Mouse (Mus musculus) embryonic fibroblast, embryonic 13.5 days (primary cell): ENCODE results near the gene Gapdhs. TPM values are rescaled to one million over a fixed set of nuclear protein-coding genes. Genes with fewer than 3 reads are reported as not detected.

Experiments
- H3K27ac ChIP-seq: 2 replicates; pipeline ENCODE4 v1.5.1; 2012; ENCODE audit warnings: low read length, control low read depth, inconsistent platforms; ENCODE audit not compliant: insufficient read depth
- H3K4me1 ChIP-seq: 2 replicates; pipeline ENCODE4 v1.6.1; 2011; ENCODE audit warnings: low read length; ENCODE audit not compliant: control insufficient read depth, insufficient read depth
- H3K4me3 ChIP-seq: 2 replicates; pipeline ENCODE4 v1.5.1; 2011; ENCODE audit warnings: mild to moderate bottlenecking, control low read depth, low read length; ENCODE audit not compliant: insufficient read depth
- CTCF ChIP-seq: IDR thresholded peaks from 2 replicates; pipeline ENCODE4 v1.5.1; 2011; ENCODE audit warnings: mild to moderate bottlenecking, control low read depth, low read length, moderate library complexity, borderline replicate concordance; ENCODE audit not compliant: insufficient read depth
- POLR2A ChIP-seq: IDR thresholded peaks from 2 replicates; pipeline ENCODE4 v1.6.1; 2011; ENCODE audit warnings: low read depth, mild to moderate bottlenecking, control low read depth, low read length, moderate library complexity
- polyA plus RNA-seq: library from polyadenylated mRNA; stranded (reverse); fragments of >200 nt; gene quantifications from 2 replicates; pipeline ENCODE4 v1.2.4, GENCODE M21; 2011; ENCODE audit warnings: low read depth; ENCODE audit not compliant: missing spikeins, insufficient read length

Gapdhs gene
- polyA plus RNA-seq, 1 experiment = not detected

GRCm38 (mm10) chr7:30723274-30723953 lies 20.1 kb downstream of the Gapdhs start:
- no peaks in the 10 kb centered on the region for H3K4me1 ChIP-seq
- TF ChIP-seq CTCF (no peak), POLR2A (no peak)
- H3K4me3 ChIP-seq = no peak overlapping the region
- H3K27ac ChIP-seq = no peak overlapping the region

GRCm38 (mm10) chr7:30721286-30721685 lies 22.2 kb downstream of the Gapdhs start:
- no peaks in the 10 kb centered on the region for H3K4me1 ChIP-seq
- TF ChIP-seq POLR2A (no peak), CTCF (no peak)
- no peak overlapping the region for H3K27ac ChIP-seq
- H3K4me3 ChIP-seq = no peak overlapping the region

DNA sequence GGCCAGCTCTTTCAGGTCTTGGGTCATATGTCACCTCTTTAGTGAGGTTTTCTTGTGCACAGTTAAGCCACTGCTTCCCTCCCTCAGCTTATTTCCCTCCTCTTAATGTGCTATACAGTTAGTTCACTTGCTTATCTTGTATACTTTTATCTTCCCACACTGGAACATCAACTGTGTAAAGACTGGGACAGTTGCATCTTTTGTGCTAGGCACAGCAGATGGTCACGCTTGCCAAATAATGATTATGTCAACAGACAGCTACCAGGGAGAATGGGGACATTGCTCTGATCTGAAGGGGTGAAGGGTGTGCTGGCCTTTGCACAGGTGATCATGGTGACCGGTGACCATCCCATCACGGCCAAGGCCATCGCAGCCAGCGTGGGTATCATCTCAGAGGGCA lies 23.8 kb downstream of the Gapdhs start:
- TF ChIP-seq POLR2A = no peak
- no peak for TF ChIP-seq CTCF
- Histone ChIP-seq H3K4me3 (no peak overlapping the region), H3K27ac (no peak overlapping the region), H3K4me1 (no peaks in the 10 kb centered on the region)

GRCm38 (mm10) chr7:30717716-30718046 lies 25.8 kb downstream of the Gapdhs start:
- TF ChIP-seq POLR2A = no peak
- TF ChIP-seq CTCF = no peak
- Histone ChIP-seq H3K27ac (no peak overlapping the region), H3K4me1 (no peaks in the 10 kb centered on the region), H3K4me3 (no peak overlapping the region; the same call in 1 of the 2 replicates)

DNA sequence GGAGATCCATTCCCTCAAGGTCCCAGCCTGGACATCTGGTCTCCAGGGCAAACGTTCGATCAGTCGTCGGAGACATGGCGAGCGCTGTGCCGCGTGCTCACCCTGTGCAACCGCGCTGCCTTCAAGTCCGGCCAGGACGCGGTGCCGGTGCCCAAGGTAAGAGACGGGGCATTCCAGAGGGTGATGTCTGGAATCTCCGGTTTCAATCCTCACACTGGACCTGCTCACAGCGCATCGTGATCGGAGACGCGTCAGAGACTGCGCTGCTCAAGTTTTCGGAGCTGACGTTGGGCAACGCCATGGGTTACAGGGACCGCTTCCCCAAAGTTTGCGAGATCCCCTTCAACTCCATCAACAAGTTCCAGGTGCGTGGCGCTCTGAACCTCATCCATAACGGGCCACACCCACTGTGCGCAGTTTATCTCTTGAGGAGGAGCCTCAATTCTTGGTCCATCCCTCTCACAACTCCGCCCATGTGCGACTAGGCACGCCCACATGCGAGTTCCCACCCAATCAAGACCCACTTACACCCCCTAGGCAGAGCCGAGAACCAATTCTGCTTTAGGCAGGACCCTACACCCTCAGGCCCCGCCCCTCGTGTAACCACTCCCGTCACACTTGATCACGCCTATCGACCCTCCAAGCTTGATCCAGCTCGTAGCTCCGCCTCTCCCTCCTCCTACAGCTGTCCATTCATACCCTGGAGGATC lies 26.3 kb downstream of the Gapdhs start:
- no peak for TF ChIP-seq CTCF
- no peak for TF ChIP-seq POLR2A
- Histone ChIP-seq H3K27ac (no peak overlapping the region), H3K4me1 (no peaks in the 10 kb centered on the region), H3K4me3 (peak overlapping the region; percentile 25)

DNA sequence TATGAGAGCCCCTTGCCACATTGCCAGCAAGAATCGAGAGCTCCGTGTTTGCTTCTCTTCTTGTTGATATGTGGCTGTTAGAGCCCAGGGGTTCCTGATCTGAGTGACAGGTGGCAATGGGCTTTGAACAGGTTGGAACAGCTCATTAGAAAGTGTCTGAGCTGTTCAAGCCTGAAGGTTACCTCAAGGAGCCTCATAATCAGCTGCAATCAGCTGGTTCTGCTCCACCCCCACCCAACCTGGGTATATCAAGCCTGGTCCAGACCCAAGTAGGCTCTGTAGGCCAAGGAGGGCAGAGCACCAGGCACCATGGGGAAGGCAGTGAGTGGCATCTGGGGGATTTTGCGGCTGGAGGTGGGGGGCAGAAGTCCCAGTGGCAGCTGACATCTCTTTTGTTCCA lies 31.5 kb downstream of the Gapdhs start, which contains the start of gene Atp4a:
Gene Atp4a, plus strand, starts transcription at position 268 of the 400 bp plus-strand sequence.
- TF ChIP-seq CTCF (no peak), POLR2A (no peak)
- Histone ChIP-seq H3K27ac (no peak within 1 kb of the TSS), H3K4me3 (no peak within 1 kb of the TSS), H3K4me1 (no peaks in the 10 kb centered on the region)

DNA sequence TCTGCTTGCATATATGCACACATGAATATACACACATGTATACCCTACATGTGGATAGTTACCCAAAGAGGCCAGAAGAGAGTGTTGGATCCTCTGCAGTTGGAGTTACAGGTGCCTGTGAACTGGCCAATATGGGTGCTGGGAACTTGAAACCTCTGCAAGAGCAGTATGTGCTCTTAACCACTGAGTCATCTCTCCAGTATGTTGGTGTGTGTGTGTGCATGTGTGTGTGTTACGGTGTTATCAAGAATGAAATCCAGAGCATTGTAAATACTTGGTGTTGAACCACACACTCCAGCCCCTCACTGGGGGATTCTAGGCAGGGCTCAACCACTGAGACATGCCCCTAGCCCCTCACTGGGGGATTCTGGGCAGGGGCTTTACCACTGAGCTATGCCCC lies 36.0 kb downstream of the Gapdhs start:
- Histone ChIP-seq H3K4me1 (no peaks in the 10 kb centered on the region), H3K27ac (no peak overlapping the region), H3K4me3 (no peak overlapping the region)
- TF ChIP-seq POLR2A (no peak), CTCF (no peak)

DNA sequence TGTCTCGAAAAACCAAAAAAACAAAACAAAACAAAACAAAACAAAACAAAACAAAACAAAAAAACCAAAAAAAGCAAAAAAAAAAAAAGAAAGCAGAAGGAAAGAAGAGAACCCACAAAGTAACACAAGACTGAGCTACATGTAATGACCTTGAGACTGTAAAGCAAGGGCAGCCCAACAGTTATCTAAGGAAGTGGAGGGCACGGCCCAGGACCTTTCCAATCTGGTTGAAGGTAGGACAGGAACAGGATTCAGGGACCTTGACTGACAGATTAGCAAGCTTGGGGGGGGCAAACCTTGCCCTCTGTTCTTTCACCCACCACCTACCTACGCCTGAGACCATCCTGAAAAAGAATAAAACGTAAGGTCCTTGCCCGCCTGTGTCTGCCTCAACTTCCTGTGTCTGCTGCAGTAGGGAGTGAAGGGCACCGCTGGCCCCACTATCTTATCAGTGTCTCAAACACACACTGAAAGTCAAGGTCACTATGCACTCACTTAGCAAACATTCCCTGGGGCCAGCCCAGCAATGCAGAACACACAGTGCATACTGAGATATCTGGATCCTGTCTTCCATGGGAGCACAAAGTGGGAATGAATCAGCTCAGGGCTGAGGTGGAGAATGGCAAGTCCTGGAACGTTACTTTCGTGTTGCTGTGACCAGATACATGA lies 37.1 kb downstream of the Gapdhs start:
- no peak for TF ChIP-seq CTCF
- TF ChIP-seq POLR2A = no peak
- Histone ChIP-seq H3K27ac (no peak overlapping the region), H3K4me3 (no peak overlapping the region), H3K4me1 (no peaks in the 10 kb centered on the region)

- H3K4me3 ChIP-seq = no peak within 1 kb of the TSS
- no peak for TF ChIP-seq CTCF
- TF ChIP-seq POLR2A = no peak
- no peak within 1 kb of the TSS for H3K27ac ChIP-seq
- H3K4me1 ChIP-seq = no peaks in the 10 kb centered on the region
Measured at GRCm38 (mm10) chr7:30698589-30698988, 44.9 kb downstream of the Gapdhs start, which contains the start of gene 2200002J24Rik. 2200002J24Rik (plus strand) TSS chr7:30698926.

- no peak overlapping the region for H3K4me3 ChIP-seq
- no peaks in the 10 kb centered on the region for H3K4me1 ChIP-seq
- TF ChIP-seq CTCF (no peak), POLR2A (no peak)
- no peak overlapping the region for H3K27ac ChIP-seq
Measured at GRCm38 (mm10) chr7:30698101-30698500, 45.4 kb downstream of the Gapdhs start.
